Mouse (Mus musculus) brain, adult 10 weeks (tissue): ENCODE data around the gene Lce6a. TPM values are rescaled to one million over a fixed set of nuclear protein-coding genes. Genes with fewer than 3 reads are reported as not detected.

Experiments used
- polyA plus RNA-seq: library from polyadenylated mRNA; stranded (reverse); fragments of 350-450 nt; fragmentation: Illumina TruSeq; extraction: RNeasy Lipid Tissue Mini Kit (QIAGEN cat#74804); gene quantifications from one replicate; pipeline ENCODE4 v1.2.3, GENCODE M21; 2015; ENCODE audit warnings: low read depth, low replicate concordance

Lce6a gene
- polyA plus RNA-seq: not detected

GRCm38 (mm10) chr3:92621560-92621959 is at the start of gene Lce6a:
TSS of gene Lce6a (minus strand) at chr3:92621660.

GRCm38 (mm10) chr3:92670215-92670614 is 48.8 kb upstream of the Lce6a start, which contains the start of gene Lce1a2:
TSS of gene Lce1a2 (minus strand) at chr3:92670315.

GRCm38 (mm10) chr3:92656826-92657225 is 35.4 kb upstream of the Lce6a start, which contains the start of gene Lce1b:
TSS of gene Lce1b (minus strand) at chr3:92656926.

GRCm38 (mm10) chr3:92648207-92648606 is 26.7 kb upstream of the Lce6a start, which contains the start of gene Lce1a1:
TSS of gene Lce1a1 (minus strand) at chr3:92648307.

DNA sequence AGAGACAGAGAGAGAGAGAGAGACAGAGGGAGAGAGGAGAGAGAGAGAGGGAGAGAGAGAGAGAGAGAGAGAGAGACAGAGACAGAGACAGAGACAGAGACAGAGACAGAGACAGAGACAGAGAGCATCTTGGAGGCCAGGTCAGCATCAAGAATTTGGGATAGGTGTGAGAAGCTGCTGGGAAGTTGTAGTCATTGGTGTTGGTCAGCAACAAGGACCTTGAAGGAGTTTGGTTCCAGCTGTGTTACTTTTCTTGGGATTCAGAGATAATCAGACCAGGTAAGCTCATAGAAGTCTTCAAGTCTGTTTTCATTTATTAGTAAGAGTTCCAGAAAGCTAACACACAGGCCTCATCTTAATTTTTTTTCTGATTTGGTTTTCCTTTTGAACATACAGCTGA is 14.1 kb downstream of the Lce6a start, which contains the start of gene 2210017I01Rik:
TSS of gene 2210017I01Rik (minus strand) at position 101 of the 400 bp plus-strand sequence.

GRCm38 (mm10) chr3:92588858-92589257 is 32.6 kb downstream of the Lce6a start, which contains the start of gene Smcp:
TSS of gene Smcp (minus strand) at chr3:92588997.

DNA sequence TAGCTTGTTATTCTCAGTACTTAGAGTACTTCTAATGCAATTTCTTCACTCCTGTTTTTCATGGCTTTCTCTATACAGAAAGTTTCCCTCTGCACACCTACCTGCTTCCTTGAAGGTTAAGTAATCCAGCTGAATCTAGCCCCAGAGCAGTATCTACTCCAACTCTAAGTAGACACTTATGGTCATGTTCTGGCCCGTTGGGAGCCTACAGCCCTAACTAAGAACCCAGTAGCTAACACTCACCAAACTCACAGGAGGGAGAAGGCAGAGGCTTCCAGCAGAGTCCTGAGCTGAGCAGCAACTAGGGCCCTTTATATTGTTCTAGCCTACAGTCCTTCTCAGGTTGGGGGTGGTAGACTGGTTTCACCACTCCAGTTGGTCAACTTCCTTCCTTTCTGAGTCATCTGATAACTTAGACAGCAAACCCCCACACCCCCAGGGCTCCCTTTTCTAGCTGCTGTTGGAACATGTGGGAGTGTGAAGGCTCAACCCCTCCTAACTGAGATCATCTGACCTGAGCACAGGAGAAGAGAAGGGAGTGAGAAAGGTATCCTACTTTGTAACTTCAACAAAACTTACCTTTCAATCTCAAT is 47.9 kb downstream of the Lce6a start, which contains the start of gene Ivl:
TSS of gene Ivl (minus strand) at position 287 of the 593 bp plus-strand sequence.

Other genes starting within 250 kb of the Lce6a start
- gene Sprr2h, start 236.0 kb downstream of the Lce6a start, polyA plus RNA-seq: not detected
- not detected for gene Sprr2i, start 213.7 kb downstream of the Lce6a start, polyA plus RNA-seq
- not detected for gene Sprr2j-ps, start 203.6 kb downstream of the Lce6a start, polyA plus RNA-seq
- 4.1 TPM for gene Gm9774, start 192.2 kb downstream of the Lce6a start, polyA plus RNA-seq
- not detected for gene Sprr2k, start 189.1 kb downstream of the Lce6a start, polyA plus RNA-seq
- not detected for gene Sprr1b, start 182.9 kb downstream of the Lce6a start, polyA plus RNA-seq
- gene Sprr3, start 162.9 kb downstream of the Lce6a start, polyA plus RNA-seq: not detected
- gene Sprr1a, start 135.8 kb downstream of the Lce6a start, polyA plus RNA-seq: not detected
- not detected for gene Sprr4, start 121.2 kb downstream of the Lce6a start, polyA plus RNA-seq
- gene 2310046K23Rik, start 87.1 kb downstream of the Lce6a start, polyA plus RNA-seq: not detected
- gene Ivl, start 47.9 kb downstream of the Lce6a start, polyA plus RNA-seq: not detected
- not detected for gene Smcp, start 32.7 kb downstream of the Lce6a start, polyA plus RNA-seq
- not detected for gene 2210017I01Rik, start 14.2 kb downstream of the Lce6a start, polyA plus RNA-seq
- not detected for gene Lce1a1, start 26.6 kb upstream of the Lce6a start, polyA plus RNA-seq
- gene Lce1b, start 35.3 kb upstream of the Lce6a start, polyA plus RNA-seq: not detected
- gene Lce1a2, start 48.7 kb upstream of the Lce6a start, polyA plus RNA-seq: not detected
- gene Lce1c, start 57.6 kb upstream of the Lce6a start, polyA plus RNA-seq: not detected
- gene Lce1d, start 65.5 kb upstream of the Lce6a start, polyA plus RNA-seq: not detected
- not detected for gene Lce1e, start 87.4 kb upstream of the Lce6a start, polyA plus RNA-seq
- gene Lce1f, start 98.7 kb upstream of the Lce6a start, polyA plus RNA-seq: not detected
- not detected for gene Gm38119, start 117.4 kb upstream of the Lce6a start, polyA plus RNA-seq
- not detected for gene Lce1g, start 130.7 kb upstream of the Lce6a start, polyA plus RNA-seq
- gene Lce1h, start 143.4 kb upstream of the Lce6a start, polyA plus RNA-seq: not detected
- not detected for gene Lce1i, start 157.2 kb upstream of the Lce6a start, polyA plus RNA-seq
- gene Lce1j, start 168.9 kb upstream of the Lce6a start, polyA plus RNA-seq: not detected
- gene Lce1k, start 186.2 kb upstream of the Lce6a start, polyA plus RNA-seq: not detected
- not detected for gene Kprp, start 205.6 kb upstream of the Lce6a start, polyA plus RNA-seq
- not detected for gene Lce1l, start 229.6 kb upstream of the Lce6a start, polyA plus RNA-seq
- gene 2310050C09Rik, start 248.6 kb upstream of the Lce6a start, polyA plus RNA-seq: not detected